Mouse (Mus musculus): ENCODE results near the gene Smarca4.

Smarca4 gene

DNA sequence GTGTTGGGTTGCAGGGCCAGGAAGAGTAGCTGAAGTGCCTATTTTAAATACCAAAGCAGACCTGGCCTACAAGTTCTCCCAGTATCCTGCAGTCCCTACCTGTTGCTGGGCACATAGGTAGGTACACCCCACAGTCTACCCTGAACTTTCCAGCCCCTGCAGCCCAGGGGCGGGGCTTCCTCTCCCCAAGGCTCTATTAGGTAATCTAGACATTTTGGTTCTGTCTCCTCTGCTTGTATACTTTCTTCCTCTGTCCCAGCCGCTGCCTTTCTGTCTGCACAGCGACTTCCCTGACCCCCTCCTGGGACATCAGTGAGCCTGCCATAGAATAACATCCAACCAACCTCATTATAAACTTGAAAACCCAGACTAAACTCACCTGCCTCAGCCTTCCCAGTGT, 134.4 kb downstream of the Smarca4 start:
- no peak for DNase-seq (ENCODE audit: low read depth, low spot score)

DNA sequence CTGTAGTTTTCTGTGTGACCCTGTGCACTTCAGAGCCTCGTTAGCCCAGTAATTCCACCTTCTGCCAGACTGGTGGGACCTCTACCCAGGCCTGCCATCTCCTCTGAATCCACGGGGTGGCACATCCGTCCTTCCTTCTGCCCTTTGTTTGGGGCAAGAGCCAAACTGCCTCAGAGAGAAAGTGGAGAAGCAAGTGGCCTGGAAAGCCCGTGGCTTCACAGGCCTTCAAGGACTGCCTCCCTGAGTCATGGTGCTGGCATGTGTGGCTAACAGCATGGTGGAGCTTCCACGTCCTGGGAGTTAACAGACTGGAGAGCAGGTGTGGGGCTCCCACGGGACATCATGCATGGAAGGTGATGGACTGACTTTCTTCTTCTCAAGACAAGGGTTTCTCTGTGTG, 135.4 kb downstream of the Smarca4 start:
- DNase-seq (ENCODE audit: low read depth, low spot score) = no peak

DNA sequence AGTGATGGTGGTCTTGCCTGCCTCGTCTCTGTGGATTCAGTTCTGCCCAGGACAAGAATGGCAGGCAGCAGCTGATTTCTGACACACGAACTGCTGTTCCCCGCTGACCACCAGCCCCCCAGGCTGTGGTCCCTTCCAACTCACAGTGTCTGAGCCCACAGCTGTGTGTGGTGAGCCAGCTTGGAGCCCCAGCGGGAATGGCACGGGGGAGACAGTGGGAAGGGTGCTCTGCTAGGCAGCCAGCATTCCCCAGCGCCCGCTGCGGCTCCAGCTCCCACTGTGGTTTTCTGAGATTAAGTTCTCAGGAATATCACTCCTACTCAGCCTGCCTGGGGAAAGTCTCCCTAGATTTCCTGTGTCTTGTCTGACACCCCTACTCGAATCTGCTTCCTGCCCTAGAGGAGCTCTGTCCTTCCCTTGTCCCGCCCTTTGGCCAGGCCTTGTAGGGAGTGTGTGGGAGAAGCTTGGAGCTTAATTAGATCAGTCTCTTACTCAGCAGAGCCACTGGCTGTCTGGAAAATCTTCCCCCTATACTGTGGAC, 136.4 kb downstream of the Smarca4 start:
- DNase-seq (ENCODE audit: low read depth, low spot score) = no peak
